Mouse (Mus musculus): ENCODE measurements around the gene Wdr89. TPM values are rescaled to one million over a fixed set of nuclear protein-coding genes. Genes with fewer than 3 reads are reported as not detected.

Wdr89 gene
- total RNA-seq, 1 experiment from 2014 or later, result 14.1 TPM

DNA sequence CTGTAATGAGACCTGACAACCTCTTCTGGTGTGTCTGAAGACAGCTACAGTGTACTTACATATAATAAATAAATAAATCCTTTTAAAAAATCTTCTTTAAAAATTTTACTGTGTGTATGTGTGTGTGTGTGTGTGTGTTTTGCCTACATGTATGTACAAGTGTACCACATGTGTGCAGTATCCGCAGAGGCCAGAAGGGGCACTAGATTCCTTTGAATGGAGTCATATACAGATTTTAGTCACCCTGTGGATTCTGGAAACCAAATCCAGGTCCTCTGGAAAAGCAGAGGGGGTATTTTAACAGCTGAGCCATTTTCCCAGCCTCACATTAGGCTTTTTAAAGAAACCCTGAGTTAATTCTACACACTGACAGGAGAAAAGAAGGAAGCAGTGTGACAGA lies 27.6 kb downstream of the Wdr89 start:
- no peak for ATAC-seq (replicated peaks in 1 of 2; ENCODE audit: insufficient read depth in 1 of 2, low FRiP score in 2 of 2, low TSS enrichment in 1 of 2, low read depth in 1 of 2, poor library complexity in 2 of 2, severe bottlenecking in 2 of 2)

DNA sequence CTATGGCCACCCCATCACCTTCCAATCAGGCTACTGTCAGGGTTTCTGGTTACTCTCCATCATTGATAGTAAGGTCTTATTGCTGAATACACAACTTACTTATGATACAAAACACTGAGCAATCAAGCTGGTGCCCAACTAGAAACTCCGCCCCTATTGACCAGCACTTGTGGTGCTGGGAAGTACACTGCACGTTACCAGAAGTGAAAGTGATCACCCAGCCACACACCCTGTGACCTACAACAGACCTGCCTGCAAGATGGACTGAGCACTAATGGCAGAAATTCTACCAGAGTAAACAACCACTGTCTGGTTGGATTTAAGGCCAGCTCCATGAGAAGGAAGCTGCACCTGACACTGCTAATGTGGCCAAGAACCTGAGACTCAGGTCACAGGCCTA lies 31.0 kb downstream of the Wdr89 start:
- no peak for ATAC-seq (replicated peaks in 1 of 2; ENCODE audit: insufficient read depth in 1 of 2, low FRiP score in 2 of 2, low TSS enrichment in 1 of 2, low read depth in 1 of 2, poor library complexity in 2 of 2, severe bottlenecking in 2 of 2)

DNA sequence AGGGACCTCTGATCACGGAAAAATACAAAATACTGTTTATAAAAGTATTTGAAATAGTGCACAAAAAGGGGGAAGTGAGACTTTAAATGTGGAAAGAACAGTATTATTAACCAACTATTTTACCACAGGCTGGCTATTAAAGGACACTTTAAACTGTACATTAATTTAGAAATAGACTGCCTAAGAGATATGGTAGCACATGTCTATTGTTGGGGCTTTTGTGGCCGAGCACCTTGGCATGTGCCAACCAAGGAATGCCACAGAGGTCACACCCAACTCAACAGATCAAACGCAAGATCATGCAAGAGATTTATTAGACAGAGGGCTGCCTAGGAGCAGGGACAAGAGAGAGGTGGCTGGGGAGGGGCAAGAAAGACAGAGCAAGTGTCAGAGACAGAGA lies 32.2 kb downstream of the Wdr89 start:
- ATAC-seq (replicated peaks in 1 of 2; ENCODE audit: insufficient read depth in 1 of 2, low FRiP score in 2 of 2, low TSS enrichment in 1 of 2, low read depth in 1 of 2, poor library complexity in 2 of 2, severe bottlenecking in 2 of 2), result no peak

DNA sequence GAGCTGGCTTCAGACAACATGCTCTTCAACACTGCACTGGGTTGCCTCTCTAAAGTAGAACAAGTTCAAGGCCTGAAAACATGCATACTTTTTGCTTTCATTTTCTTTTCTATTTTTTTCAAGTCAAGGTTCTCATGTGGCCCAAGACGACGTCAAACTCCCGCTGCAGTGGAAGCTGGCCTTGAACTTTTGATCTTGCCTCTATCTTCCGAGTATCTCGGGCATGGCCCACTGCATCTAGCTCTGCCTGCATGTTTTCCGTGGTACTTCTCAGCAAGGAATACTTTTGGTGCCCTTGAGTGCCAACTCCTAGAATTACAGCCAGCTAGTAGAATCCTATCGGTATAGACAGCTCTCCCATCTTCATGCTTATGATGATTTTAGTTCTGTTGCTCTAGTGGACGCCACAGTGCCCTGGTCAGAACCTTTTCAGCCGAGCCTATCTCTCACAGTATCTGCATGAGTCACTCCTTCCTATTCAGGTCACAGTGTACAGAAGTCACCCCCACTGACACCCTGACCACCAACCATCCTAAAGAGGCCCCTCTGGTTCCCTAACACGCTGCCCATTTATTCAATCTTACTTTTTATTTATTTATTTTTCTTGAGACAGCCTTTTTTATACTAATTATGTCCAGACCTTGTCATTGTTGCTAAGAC lies 33.4 kb downstream of the Wdr89 start:
- ATAC-seq (replicated peaks in 1 of 2; ENCODE audit: insufficient read depth in 1 of 2, low FRiP score in 2 of 2, low TSS enrichment in 1 of 2, low read depth in 1 of 2, poor library complexity in 2 of 2, severe bottlenecking in 2 of 2), result no peak

DNA sequence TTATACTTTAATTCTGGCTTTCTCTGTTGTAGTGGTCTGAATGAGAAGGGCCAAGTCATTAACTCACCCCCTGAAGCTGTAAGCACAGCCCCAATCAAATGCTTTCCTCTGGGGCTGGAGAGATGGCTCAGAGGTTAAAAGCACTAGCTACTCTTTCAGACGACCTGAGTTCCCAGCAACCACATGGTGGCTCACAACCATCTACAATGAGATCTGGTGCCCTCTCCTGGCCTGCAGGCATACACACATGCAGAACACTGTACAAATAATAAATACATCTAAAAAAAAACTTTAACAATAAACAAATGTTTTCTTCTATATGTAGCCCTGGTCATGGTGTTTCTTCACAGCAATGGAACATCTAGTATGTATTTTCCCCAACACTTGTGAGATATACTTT lies 39.7 kb downstream of the Wdr89 start:
- no peak for ATAC-seq (replicated peaks in 1 of 2; ENCODE audit: insufficient read depth in 1 of 2, low FRiP score in 2 of 2, low TSS enrichment in 1 of 2, low read depth in 1 of 2, poor library complexity in 2 of 2, severe bottlenecking in 2 of 2)

DNA sequence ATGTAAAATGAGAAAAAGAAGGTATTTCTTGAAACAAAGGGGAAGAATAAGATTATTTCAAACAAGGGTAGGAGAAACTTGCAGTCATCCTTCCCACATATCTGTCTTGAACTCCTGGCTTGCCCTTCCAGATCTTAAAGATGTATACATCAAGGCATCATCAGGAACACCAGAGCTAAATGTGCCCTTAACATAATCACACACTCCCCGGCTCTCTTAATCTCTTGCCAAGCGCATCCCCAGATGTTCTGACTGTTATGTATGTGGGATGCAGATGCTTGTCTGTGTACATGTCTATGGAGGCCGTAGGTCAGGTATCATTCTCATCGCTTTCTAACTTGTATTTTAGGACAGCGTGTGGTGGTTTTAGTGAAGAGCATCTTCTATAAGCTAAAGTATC lies 46.0 kb downstream of the Wdr89 start:
- ATAC-seq (replicated peaks in 1 of 2; ENCODE audit: insufficient read depth in 1 of 2, low FRiP score in 2 of 2, low TSS enrichment in 1 of 2, low read depth in 1 of 2, poor library complexity in 2 of 2, severe bottlenecking in 2 of 2), result no peak

DNA sequence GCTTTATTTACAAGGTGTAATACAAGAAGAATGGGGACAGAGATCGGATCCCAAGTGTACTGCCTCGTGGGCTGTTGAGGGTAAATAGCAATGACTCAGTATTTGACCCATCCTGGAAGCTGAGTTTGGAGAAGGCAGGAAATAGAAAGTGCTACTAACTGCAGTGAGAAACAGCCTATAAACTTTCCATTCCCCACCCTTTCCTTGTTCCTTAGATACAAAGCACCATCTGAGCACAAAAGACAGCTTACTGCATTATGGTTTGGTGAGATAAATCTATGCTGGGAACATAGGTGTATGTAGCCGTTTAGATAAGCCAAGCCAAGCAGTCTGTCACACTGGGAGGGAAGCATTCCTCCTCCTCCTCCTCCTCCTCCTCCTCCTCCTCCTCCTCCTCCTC lies 46.5 kb downstream of the Wdr89 start:
- ATAC-seq (replicated peaks in 1 of 2; ENCODE audit: insufficient read depth in 1 of 2, low FRiP score in 2 of 2, low TSS enrichment in 1 of 2, low read depth in 1 of 2, poor library complexity in 2 of 2, severe bottlenecking in 2 of 2), result no peak

DNA sequence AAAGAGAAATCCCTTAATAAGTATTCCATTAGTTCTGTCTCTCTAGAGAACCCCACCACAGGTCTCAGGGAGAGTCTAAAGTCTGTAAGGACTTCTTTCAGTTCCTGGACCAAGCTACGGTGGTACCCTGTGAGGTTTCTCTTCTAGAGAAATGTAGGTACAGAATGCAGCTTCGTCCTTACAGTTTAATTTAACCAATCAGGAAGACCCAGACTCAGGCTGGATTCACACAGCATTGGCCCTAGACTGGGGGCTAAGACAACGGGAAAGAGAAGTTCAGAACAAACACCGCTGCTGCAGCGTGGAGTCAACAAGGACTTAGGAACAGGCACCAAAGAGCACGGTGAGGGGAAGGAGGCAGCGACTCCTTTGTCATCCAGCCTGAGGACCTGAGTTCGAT lies 52.5 kb downstream of the Wdr89 start:
- peak in 1 of 2 experiments; percentile 14; a peak in 1 of 4 replicates for ATAC-seq (replicated peaks in 1 of 2; ENCODE audit: insufficient read depth in 1 of 2, low FRiP score in 2 of 2, low TSS enrichment in 1 of 2, low read depth in 1 of 2, poor library complexity in 2 of 2, severe bottlenecking in 2 of 2)

DNA sequence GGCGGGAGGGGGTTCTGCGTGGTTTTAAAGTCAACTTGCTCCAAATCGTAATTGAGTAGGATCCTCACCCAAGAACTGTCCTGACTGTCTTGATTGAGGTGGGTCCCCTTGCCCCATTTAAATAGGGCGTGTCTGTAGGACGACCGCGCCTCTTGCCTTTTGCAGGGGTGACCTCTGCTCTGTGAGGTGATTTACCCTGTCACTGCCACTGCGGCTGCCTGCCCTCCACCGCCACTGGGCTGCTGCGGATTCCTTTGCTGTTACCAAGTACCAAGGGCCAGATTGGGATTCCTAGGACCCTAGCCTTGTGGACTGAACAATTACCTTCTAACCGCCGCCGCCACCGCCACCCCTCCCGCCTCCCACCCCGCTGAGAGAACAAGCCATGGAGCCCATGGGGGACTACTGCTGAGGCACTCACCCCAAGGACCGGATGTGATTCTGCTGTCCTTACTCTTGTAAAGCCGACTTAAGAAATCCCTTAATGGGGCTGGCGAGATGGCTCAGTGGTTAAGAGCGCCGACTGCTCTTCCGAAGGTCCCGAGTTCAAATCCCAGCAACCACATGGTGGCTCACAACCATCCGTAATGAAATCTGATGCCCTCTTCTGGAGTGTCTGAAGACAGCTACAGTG lies 53.1 kb downstream of the Wdr89 start:
- ATAC-seq (replicated peaks in 1 of 2; ENCODE audit: insufficient read depth in 1 of 2, low FRiP score in 2 of 2, low TSS enrichment in 1 of 2, low read depth in 1 of 2, poor library complexity in 2 of 2, severe bottlenecking in 2 of 2), result no peak; a peak in 1 of 4 replicates

DNA sequence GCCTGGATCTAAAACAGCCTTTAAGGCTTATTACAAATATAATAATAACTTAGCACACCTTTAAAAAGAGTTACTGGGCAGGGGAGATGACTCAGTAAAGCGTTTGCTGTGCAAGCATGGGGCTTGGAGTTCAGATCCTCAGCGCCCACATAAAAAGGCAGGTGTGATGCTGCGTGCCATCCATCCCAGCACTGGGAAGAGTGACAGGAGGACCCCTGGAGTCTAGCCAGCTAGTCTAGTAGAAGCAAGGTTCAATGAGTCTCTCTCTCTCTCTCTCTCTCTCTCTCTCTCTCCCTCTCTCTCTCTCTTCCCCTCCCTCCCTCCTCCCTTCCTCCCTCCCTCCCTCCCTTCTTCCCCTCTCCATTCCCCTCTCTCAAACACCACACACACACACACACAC lies 53.8 kb downstream of the Wdr89 start:
- ATAC-seq (replicated peaks in 1 of 2; ENCODE audit: insufficient read depth in 1 of 2, low FRiP score in 2 of 2, low TSS enrichment in 1 of 2, low read depth in 1 of 2, poor library complexity in 2 of 2, severe bottlenecking in 2 of 2), result no peak

DNA sequence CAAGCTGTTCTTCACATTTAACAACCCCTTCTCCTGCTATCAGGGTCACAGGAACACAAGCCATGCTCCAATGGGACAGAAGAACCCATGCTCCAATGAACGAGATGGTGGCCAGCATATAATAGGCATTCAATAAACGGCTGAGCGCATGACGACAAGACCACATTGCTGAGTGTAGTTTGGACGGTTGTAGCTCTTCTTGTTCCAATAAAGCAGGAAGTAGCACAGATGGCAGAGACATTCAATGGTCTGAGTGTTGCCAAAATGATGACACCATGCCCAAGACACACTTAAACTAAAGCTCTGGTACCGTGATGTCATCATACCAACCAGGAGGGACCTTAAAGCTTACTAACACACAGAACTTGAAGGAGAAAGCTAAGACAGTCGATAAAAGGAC lies 56.6 kb downstream of the Wdr89 start:
- ATAC-seq (replicated peaks in 1 of 2; ENCODE audit: insufficient read depth in 1 of 2, low FRiP score in 2 of 2, low TSS enrichment in 1 of 2, low read depth in 1 of 2, poor library complexity in 2 of 2, severe bottlenecking in 2 of 2), result no peak

DNA sequence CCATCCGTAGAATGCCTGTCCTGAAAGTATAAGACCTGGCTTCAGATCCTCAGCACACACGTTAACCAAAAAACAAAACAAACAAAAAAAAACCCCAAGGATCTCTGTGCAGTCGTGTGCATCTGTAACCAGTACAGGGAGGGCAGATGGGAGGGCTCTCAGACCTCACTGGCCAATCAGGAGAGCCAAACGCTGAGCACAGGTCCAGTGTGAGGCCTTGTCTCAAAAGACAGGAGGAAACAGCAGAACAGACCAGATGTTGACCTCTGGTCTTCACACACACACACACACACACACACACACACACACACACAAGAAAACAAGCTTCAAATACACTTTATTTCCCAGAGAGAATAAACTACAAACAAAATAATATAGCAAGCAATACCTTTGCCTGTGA lies 69.8 kb downstream of the Wdr89 start:
- ATAC-seq (replicated peaks in 1 of 2; ENCODE audit: insufficient read depth in 1 of 2, low FRiP score in 2 of 2, low TSS enrichment in 1 of 2, low read depth in 1 of 2, poor library complexity in 2 of 2, severe bottlenecking in 2 of 2), result no peak

DNA sequence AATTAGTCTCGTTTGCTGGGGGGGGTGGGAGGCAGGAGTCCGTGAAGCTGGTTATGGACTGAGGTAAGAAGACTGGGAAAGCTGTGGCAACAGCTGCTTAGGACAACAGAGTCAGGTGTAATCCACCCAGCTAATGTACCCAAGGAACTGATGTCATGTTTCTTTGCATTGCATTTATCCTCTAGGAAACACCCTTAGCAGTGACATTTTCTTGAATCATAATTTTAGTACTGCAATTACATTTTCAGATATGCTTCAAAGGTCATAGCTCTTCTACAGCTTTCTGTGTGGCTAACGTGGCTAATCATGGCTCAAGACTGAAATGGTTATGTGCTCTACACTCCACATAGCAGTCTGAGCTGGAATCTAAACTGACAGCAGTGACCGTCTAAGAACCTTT lies 70.3 kb downstream of the Wdr89 start:
- ATAC-seq (replicated peaks in 1 of 2; ENCODE audit: insufficient read depth in 1 of 2, low FRiP score in 2 of 2, low TSS enrichment in 1 of 2, low read depth in 1 of 2, poor library complexity in 2 of 2, severe bottlenecking in 2 of 2), result no peak

DNA sequence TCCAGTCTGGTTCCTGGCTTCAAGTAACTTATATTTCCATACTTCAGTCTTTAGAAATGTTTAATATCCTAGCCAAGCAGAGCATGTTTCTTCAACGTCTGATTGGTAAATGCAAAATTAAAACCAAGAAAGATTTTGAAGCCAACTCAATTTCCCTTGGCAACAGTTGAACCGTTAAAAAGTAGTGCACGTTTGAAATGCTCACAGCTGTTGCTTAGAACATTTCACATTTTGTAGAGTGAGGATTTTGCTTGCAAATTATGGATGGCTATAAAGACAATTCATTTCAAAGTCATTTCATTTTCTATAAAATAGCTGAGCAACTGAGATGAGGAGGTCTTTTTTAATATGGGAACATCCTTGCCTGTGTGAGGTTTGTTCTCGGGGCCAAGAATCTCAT lies 71.6 kb downstream of the Wdr89 start:
- ATAC-seq (replicated peaks in 1 of 2; ENCODE audit: insufficient read depth in 1 of 2, low FRiP score in 2 of 2, low TSS enrichment in 1 of 2, low read depth in 1 of 2, poor library complexity in 2 of 2, severe bottlenecking in 2 of 2), result no peak

DNA sequence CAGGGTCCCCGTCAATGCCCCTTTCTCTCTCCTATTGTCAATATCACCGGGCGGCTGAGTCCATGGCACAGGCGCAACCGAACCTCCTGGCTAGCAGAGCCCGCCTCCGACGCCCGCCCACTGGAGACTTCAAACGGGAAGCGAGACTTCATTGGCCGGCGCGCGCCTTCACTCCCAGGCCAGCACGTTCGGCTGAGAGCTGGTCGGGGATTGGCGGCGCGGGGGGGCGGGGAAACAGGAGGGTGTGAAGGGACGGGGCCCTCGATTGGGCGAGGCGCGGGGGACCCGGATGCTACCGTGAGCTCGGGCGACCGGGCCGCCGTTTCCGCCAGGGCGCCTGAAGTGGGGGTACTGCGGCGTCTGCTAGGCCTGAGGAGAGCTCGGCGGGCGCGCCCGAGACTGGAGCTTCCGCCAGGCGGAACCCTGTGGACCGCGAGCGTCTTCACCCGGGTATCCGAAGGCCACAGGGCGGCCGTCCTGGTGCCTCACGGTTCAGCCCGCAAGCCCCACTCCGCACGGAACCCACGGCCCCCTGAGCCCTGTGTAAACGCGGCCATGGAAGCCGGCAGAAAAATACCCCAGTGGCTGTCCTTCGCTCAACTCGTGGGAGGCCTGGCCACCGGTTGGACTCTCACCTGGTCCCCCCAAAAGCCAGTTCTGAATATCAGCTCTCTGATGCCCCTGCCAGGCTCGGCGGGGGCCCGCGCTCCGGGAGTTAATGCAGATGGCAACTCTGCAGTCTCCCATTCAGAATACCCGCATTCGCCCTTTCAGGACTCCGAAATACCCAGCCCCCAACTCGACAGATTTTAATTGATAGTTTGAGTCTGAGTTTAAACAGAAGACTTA lies 73.0 kb downstream of the Wdr89 start, which contains the start of gene Ppp2r5e:
Ppp2r5e (minus strand) TSS at position 92 of the 849 bp plus-strand sequence.
- ATAC-seq (replicated peaks in 1 of 2; ENCODE audit: insufficient read depth in 1 of 2, low FRiP score in 2 of 2, low TSS enrichment in 1 of 2, low read depth in 1 of 2, poor library complexity in 2 of 2, severe bottlenecking in 2 of 2), result peak; percentile 96

DNA sequence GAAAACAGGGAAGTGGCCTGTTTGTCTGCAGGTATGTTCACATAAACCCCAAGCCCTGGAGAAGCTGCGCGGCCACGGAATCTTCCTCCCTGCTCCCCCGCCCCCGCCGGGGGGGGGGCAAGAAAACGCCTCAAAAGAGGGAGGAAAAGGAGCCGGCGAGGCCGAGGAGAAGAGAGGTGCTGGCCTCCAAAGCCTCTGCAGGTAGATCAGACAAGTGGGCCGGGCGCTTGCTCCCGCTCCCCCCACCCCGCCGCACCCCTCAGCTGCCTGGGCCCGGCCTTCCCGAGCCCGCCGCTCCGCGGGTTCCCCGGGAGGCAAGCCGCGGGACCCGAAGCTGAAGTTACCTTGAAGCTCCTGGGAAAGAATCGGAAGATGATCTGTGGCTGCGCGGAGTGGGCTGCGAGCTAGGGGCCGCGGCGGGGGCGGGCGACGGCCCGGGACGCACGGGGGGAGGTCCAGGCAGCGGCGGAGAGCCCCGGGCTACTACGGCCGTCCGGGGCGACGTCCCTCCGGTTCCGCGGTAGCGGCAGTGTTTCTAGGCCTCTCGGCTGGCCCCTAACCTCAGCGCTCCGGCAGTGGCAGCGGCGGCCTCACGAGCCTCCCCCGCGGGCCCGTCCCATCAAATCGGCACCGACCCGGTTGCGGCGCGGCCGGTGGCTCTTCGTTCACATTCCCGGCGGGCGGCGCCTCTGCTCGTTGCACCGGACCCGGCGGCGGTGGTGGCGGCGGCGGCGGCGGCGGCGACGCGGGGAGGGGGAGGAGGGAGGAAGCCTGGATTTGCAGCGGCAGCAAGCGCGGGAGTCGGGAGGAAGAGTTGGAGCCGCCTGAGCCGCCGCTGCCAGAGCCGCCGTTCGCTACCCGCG lies 73.8 kb downstream of the Wdr89 start:
- no peak for ATAC-seq (replicated peaks in 1 of 2; ENCODE audit: insufficient read depth in 1 of 2, low FRiP score in 2 of 2, low TSS enrichment in 1 of 2, low read depth in 1 of 2, poor library complexity in 2 of 2, severe bottlenecking in 2 of 2)

DNA sequence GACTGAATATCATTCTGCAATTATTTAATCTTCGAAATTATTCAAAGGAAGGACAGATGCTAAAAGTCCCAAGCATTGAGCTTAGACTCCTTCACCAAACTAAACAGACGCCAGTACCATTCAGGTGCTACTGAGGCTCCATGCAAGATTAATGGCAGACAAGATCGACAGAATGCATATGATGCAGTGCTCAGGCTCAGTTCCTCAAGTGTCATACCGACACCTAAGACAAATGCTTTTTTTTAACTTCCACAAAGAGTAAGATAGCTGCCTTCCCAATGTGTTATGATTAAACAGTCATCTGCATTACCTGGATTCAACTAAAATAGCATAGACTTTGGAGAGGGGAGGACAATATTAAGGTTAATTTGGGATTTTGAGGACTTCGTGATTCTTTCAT lies 74.9 kb downstream of the Wdr89 start:
- no peak for ATAC-seq (replicated peaks in 1 of 2; ENCODE audit: insufficient read depth in 1 of 2, low FRiP score in 2 of 2, low TSS enrichment in 1 of 2, low read depth in 1 of 2, poor library complexity in 2 of 2, severe bottlenecking in 2 of 2)
